Mouse (Mus musculus) 3T3-L1 (cell line): ENCODE results near the gene Prune1.
A peak's percentile ranks its signal among the peaks of the same experiment; 100 is the strongest.

Experiments used
- DNase-seq: peaks from one replicate; pipeline ENCODE4 v3.0.0-alpha.2; 2015; ENCODE audit warnings: low read depth, low spot score

Prune1 gene

DNA sequence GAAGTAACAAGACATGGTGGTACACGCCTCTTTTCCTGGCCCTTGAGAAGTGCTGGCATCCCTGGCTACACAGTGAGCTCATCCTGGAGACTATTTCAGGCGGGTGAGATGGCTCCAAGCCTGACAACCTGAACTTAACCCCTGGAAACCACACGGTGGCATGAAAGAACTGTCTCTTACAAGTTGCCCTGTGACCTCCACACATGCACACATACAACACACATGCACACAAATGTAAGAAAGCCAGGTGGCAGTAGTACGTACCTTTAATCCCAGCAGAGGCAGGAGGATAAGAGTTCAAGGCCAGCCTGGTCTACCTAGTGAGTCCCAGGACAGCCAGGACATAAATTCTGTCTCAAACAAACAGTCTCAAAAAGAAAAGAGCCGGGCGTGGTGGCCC, 42.9 kb downstream of the Prune1 start:
- peak; percentile 37 for DNase-seq

DNA sequence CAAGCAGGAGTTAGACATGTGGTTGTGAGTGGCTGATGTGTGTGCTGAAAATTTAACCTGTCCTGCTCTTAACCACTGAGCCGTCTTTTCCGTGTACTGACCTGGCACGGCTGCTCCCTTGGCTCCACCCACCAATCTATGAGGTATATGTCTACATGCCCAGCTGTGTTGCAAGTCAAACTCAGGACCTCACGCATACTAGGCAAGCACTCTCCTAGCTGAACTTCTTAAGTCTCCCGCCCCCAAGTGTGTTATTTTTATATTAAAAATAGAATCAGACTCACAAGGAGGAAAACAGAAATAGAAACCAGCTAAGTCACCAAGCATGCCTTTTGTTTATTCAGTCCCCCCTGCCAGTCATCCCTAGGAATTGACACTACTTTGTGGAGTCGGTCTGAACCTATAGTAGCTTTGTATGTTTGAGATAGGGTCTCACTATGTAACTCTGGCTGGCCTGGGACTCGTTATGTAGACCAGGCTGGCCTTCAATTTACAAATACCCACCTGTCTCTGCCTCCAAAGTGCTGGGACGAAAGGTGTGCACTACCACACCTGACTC, 44.3 kb downstream of the Prune1 start:
- peak; percentile 31 for DNase-seq

DNA sequence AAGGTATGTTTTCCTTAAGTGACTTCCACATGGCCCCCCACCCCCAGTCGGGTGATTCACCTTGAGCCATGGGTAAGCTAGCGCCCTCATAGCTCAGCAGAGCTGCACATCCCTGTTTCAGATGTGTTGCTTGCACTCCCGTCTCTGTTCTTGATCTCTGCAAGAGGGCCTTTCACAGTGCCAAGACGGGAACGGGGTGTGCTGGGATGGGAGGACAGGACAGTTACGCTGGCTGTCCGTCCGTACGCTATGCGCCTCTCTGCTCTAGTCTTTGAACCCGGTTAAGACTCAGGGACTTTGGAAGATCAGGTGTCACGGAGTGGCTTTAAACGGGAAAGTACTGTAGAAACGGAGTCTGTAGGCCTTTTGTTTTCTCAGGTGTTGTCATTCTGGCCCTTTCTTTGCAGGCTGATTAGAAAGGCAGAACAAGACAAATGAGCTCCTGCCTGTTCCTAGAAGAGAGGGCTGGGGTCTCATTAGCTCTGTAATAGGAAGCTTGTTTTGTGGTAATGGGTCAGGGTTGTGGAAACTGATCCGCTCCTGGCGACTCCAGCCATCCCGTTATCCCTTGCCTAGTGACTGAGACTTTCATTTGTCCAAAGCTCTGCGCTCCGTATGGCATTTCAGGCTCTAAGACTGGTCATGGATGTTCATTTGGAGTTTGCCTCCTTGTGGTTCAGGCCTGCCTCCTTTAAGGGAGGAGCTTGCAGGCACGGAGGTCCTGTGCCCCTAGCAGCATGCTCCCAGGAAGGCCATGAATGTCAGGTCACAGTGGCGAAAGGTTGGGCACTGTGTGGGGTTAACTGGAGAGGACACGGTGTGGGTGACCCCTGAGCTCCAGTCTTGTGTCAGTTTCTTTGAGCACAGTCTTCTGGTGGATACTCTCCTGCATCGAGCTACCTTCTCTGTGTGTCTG, 46.2 kb downstream of the Prune1 start:
- DNase-seq = no peak

DNA sequence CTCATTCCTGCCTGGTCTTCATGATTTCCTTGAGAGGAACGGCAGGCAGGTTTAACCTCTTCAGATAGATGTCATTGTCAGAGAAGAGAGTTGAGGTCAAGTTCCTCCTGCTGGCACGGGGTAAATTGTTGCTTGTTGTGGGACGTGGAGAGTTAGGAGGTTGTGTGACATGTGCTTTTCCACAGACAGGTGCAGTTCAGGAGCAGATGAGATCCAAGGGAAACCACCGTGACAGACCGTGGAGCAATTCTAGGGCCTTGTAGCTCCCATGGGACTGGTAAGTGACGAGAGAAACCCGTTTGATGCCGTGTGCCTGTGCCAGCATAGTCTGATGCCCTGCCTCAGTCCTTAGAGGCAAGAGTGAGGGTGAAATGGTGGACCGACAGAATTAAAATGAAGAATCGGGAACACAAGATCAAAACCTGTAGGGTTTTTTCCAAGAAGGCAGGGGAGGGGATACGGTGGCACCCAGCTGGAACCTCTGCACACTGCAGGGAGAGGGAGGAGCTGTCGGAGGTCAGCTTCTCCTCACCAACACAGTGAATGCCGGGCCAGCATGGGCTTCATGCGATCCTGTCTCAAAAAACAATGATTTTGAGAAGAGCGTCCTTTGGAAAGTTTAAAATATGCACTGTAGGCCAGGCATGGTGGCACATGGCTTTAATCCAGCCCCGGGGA, 48.4 kb downstream of the Prune1 start:
- DNase-seq = no peak

DNA sequence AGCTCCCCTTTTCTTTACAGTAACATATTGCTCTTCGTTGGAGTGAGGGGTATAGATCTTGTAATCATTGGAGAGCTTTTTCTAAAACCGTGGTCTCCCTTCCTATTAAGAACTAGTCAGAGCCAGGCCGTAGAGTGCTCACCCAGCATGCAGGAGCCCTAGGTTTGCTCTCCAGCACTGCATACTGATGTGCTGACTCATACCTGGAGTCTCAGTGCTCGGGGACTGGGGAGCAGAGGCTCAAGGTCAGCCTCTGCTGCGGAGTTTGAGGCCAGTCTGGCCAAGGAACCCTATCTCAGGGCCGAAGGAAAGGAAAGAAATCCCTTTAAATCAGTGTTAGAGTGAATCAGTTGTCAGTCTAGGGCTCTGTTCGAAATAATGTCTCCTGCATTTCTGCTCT, 49.1 kb downstream of the Prune1 start:
- peak; percentile 93 for DNase-seq

DNA sequence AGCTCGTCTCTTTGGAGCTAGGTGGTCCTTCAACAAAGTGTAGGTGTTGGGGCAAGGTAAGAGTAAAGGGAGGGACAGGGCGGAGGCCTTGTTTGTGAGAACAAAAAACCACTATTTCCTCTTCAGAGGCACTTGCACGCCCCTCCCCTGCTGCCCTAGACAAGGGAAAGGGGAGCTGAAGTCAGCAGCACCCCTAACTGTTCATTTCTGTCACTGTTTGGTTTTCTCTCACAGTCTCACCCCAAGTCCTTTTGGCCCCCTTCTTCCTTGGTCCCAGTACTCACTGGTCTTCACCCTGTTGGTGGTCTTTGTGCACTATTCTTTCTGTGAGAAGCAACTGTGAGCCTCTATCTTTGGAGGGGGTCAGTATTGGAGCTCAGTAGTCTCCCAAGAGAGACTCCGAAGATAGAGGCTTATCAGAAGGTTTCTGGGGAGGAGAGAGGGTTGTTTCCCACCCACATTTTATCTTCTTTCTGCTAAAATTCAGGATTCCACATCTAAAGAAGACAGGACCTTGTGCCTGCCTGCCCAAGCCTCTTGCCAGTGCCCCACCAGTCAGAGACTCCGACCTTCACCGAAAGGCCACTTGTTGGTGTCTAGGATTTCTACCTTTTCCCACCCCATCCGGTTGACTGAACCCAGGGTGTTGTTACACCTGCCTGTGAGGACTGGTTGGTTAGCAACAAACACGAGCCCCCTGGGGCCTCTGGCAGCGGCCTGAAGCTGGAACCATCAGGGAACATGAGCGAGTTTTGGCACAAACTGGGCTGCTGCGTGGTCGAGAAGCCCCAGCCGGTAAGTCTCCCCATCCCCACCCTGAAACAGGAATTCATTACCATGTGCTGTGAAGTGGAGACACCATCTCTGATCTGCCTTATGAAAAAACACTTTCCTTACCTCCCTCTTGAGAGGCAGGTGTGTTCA, 50.3 kb downstream of the Prune1 start, which contains the start of gene Mllt11:
Gene Mllt11, minus strand, starts transcription at position 874 of the 924 bp plus-strand sequence.
- no peak for DNase-seq

DNA sequence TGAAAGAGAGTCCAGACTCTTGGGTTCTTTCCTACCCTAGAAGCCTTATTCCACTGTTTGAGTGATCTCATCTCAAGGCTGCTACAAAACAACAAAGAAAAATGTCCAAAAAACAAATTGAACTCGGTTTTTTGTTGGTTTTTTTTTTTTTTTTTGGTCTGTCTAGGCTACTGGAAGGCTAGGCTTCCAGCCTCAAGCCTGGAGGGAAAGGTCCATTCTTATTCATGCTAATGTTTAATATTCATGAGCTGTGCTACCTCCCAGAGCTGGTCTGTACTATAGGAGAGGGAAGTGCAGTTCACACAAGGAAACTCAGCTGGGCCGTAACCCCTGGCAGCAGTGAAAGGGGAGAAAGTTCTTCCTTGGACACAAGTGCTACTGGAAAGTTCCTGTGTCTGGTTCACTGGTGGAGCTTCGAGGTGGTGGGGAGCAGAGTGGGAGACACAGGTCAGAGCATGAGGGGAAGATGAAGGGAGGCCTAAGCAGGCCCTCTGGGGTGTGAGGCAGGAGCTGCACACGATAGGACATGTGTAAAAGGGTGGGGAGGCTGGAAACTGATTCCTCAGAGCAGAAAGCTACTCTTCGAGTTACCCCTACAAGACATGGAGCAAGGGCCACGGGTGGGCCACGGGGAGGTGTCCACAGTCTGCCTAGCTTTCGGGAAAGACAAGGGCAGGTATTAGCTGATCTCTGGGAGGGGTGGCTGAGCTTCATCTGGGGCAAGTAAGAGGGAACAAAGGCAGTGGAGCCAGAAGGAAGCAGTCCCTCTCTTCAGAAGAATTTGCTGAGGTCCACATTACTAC, 51.2 kb downstream of the Prune1 start:
- no peak for DNase-seq

DNA sequence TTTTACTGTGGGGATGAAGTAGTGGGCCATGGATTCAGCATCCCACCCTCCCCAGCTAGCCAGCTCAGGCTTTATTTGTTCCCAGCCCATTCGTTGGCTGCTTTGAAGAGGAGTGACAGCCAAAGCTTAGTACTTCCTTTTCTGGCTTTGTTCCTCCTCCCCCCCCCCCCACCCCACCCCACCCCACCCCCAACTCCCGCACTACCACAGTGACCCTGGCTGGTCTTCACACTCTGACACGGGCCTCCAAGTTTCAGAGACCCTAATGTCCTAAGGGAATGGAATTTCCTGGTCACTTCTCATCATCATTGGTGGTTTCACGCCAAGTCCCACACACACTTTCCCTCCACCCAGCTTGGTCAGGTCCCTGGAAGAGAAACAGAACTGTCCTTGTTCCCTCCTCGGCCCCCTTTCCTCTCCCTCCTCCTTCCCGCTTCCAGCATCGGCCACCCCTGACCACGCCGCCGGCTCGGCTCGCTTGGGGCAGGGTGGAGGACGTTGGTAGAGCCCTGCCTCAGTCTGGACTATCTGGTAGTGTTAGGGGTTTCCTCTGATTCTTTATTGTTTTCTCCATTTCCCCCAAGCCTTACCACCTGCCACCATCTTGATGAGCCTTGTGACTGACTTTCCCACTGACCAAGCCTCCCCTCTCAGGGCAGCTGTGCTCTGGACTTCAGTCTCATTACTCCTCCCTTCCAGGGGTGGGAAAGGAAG, 51.9 kb downstream of the Prune1 start:
- DNase-seq = peak; percentile 74

DNA sequence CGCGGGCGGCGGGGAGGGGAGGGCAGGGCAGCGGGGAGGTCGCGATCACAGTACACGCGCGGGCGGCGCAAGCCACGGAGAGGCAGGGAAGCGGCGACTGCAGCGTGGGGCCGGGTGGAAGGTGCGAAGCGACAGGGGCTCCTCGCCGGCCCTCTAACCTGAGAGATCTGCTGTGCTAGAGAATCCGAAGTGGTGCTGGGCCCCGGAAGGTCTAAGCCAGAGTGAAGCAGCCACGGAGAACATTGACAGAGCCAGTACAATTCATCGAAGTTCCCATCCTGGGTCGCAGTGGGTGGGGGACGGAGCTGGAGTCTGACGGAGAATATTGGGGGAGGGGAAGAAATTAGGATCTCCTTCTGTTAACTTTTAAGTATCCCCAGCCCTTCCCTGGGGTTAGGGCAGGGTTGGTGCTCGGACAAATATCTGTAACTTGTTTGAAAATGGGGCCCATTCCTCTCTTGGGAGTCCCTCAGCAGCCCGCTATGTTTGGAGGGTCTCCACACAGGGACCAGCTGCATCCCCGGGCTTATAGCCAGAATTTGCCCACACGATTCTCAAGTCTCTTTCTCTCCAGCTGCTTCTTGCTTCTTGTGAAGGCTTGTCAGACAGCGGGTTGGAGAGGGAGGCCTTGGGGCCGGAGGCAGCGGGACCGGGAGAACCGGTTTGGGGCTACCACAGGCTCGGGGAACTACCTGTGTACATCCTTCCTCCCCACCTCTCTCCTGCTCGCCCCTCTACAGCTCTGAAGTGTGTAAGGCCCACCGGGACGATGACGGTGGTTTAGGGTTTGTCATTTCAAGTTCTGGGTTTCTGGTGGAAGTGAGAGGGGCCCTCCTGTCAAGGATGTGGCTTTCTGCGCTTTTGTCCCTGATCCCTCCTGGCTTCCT, 52.7 kb downstream of the Prune1 start:
- peak; percentile 49 for DNase-seq

DNA sequence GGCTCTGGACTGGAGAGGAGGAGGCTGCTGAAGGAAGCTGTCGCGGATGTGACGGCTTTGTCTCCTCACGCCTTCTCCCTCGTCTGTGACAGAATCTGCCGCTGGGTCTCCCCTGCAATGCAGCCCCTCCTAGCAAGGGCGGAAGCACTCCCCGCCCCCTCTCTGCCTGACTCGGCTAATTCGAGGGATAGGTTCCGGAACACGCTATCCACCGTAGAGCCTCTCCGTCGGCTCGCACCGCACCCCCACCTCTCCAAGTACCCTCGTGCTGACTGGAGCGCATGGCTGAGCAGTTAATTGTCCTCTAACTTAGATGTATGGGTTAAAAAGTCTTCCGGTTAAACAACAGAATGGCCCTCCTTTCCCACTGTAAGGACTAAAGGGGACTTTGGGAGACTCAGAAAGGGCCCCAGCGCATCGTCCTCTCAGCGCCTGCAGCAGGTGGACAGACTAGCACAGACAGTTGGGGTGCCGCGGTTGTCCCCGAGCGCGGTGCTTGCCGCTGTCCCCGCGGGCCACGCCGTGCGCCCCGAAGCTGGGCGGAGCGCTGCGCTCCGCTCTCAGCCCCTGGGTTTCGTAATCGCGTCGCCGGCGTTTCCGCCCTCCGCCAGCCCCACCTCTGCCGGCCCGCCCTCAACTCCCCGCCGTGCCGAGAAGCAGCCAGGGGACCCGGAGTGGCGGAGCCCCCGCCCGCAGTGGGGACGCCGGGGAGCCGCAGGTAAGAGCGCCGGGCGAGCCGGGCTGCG, 53.6 kb downstream of the Prune1 start, which contains the start of gene Cdc42se1:
Gene Cdc42se1, plus strand, starts transcription at position 585 of the 746 bp plus-strand sequence.
- DNase-seq = peak; percentile 79

DNA sequence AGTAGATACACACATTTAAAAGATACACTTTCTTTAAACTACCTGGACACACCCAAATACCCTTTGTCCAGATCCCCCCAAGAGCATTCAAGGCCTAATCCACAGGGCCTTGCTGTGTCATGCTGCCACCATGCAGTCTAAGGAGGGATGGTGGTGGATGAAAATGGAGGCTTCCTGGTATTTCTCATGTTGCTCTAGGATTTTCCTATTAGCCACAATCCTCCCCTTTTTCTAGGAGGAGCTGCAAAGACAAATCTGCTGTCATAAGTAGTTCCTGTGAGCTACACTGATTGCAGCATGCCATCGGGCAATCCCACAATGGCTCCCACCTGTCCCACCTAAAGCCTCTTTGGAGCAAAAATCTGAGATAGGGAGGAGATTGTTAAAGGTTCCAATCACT, 54.7 kb downstream of the Prune1 start:
- peak; percentile 69 for DNase-seq

DNA sequence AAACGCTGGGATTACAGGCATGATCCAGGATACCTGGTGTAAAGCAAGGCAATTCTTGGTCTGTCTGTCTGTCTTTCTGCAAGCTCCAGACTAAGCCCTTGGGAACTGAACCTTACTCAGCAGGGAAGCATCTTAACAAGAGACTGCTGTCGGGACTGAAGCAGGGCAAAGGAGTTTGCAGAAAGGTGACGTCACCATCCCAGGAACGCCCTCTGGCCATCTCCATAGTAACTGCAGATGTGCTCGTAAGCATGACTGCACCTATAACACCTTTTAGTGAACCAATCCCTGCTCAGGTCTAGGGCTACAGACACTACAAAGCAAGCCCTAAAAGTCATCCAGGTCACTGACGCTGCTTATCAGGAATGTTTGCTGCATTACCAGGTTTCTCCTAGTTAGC, 57.6 kb downstream of the Prune1 start:
- DNase-seq = peak; percentile 70

DNA sequence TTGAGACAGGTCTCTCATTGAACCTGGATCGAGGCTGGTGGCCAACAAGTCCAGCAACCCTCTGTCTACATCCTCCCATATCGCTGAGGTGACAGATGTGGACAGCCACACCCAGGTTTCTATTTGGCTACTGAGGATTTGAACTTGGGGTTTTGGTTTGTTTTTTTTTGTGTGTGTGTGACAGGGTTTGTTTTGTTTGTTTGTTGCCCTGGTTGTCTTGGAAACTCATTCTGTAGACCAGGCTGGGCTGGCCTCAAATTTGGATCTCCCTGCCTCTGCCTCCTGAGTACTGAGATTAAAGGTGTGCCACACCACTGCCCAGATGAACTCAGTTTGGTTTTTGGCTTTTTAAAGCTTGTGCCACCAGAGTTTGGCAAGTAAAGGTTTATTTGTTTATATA, 58.8 kb downstream of the Prune1 start:
- no peak for DNase-seq

DNA sequence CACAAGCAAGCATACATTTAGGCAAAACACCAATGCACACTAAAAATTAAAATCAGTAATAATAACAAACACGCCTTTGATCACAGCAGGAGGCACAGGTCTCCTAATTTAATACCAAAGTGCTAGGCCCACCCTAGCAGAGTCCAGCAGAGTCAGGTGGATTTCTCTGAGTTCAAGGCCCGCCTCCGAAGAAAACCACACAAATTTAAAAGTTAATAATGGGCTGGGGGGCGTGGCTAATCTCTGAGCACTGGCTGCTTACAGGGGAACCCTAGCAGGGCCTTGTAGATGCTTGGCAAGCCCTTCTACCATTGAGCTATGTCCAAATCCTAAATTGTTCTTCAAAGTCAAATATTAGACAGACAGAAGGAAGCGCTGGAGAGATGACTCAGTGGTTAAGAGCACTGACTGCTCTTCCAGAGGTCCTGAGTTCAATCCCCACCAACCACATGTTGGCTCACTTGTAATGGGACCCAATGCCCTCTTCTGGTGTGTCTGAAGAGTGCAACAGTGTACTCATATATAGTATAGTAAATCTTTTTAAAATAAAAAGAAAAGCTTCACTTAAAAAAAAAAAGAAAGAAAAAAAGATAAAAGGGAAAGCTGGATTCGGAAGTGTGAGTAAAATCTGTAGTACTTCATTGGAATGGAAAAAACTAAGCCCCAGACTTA, 63.3 kb downstream of the Prune1 start:
- DNase-seq = peak; percentile 79

DNA sequence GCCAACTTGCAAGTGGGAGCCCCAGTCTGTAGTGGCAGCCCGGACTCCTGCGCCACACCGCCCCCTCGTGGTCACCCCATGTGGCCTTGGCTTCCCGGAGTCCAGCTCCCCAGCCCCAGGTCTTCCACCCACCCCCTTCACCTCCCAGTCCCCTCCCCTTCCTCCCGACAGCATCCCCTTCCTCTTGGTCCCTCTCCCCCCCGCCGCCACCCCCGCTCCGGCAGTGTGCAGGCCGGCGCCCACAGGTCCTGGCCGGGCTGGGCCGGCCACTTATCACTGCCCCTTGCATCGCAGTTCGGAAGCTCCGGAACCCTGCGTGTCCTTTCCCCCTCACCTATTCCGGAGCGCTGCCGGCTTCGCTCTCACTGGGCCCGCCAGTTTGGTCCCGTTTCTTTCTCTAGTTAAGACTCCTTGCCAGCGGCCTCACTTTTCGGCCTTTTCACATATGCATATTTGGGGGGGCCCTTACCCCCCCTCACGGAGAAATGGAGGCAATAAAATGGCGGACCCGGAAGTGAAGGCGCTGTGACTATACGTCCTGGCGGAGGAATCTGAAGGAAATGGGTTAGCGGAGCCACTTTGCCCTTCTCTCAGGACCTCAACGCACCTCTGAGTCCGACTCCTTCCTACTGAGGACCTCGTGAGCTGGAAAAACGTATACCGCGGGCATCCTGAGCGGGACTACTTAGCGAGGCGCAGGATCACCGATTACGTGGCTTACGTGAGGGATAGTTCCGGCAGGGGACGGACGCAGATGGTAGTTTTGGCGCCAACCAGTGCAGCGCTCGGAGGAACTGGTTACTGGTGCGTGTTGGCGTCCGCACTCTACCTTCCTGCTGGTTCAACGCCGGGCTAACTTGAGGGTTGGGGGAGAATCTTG, 64.4 kb downstream of the Prune1 start, which contains the start of gene Gabpb2:
Gene Gabpb2, minus strand, starts transcription at position 662 of the 880 bp plus-strand sequence.
- peak; percentile 97 for DNase-seq

DNA sequence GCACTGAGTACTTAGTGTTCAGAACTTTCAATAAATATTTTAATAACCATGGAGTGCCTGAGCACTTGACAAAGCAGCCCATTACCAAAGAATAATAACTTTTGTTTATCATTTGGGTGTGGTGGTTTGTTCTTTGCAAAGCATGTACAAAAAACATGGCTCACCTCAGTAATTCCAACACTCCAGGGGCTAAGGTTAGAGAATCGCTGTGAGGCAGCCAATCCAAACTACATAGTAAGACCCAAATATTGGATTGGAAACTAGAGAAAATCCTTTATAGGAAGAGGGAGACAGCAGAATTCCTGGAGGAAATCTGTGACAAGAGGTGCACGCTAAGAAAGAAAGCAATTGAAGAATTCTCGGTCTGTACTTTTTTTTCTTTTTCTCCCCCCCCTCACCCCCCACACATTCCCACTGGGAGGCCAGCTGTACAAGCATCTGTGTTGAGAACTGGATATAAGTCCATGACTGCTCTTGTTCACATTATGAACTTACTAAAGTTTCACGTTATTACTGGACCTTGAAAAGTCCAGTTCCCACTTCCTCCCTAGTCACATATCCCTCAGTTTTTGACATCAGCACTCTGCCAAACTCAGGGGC, 65.1 kb downstream of the Prune1 start:
- no peak for DNase-seq
